Mouse (Mus musculus): ENCODE results near the gene Sv2b. TPM values are rescaled to one million over a fixed set of nuclear protein-coding genes. Genes with fewer than 3 reads are reported as not detected.

Sv2b gene
- polyA plus RNA-seq, 1 experiment, result not detected

GRCm38 (mm10) chr7:75265241-75265640 lies 43.8 kb downstream of the Sv2b start:
- TF ChIP-seq GATA1 (IDR thresholded peaks at IDR 0.05; ENCODE audit: low read length), result no peak

- no peak for TF ChIP-seq GATA1 (IDR thresholded peaks at IDR 0.05; ENCODE audit: low read length)
Observed at GRCm38 (mm10) chr7:75259945-75260344, 49.1 kb downstream of the Sv2b start.

- no peak for TF ChIP-seq GATA1 (IDR thresholded peaks at IDR 0.05; ENCODE audit: low read length)
Observed at GRCm38 (mm10) chr7:75253611-75254250, 55.3 kb downstream of the Sv2b start.

GRCm38 (mm10) chr7:75240754-75241507 lies 68.1 kb downstream of the Sv2b start:
- no peak for TF ChIP-seq GATA1 (IDR thresholded peaks at IDR 0.05; ENCODE audit: low read length)

- TF ChIP-seq GATA1 (IDR thresholded peaks at IDR 0.05; ENCODE audit: low read length), result no peak
Observed at GRCm38 (mm10) chr7:75236386-75236785, 72.7 kb downstream of the Sv2b start.

GRCm38 (mm10) chr7:75224206-75224605 lies 84.9 kb downstream of the Sv2b start:
- no peak for TF ChIP-seq GATA1 (IDR thresholded peaks at IDR 0.05; ENCODE audit: low read length)

GRCm38 (mm10) chr7:75222704-75223431 lies 86.2 kb downstream of the Sv2b start:
- TF ChIP-seq GATA1 (IDR thresholded peaks at IDR 0.05; ENCODE audit: low read length), result no peak

GRCm38 (mm10) chr7:75220786-75221185 lies 88.3 kb downstream of the Sv2b start:
- TF ChIP-seq GATA1 (IDR thresholded peaks at IDR 0.05; ENCODE audit: low read length), result no peak

GRCm38 (mm10) chr7:75220296-75220695 lies 88.8 kb downstream of the Sv2b start:
- TF ChIP-seq GATA1 (IDR thresholded peaks at IDR 0.05; ENCODE audit: low read length), result no peak

- no peak for TF ChIP-seq GATA1 (IDR thresholded peaks at IDR 0.05; ENCODE audit: low read length)
Observed at GRCm38 (mm10) chr7:75216180-75216579, 92.9 kb downstream of the Sv2b start.

- TF ChIP-seq GATA1 (IDR thresholded peaks at IDR 0.05; ENCODE audit: low read length), result no peak
Observed at GRCm38 (mm10) chr7:75209221-75209641, 99.8 kb downstream of the Sv2b start.

- TF ChIP-seq GATA1 (IDR thresholded peaks at IDR 0.05; ENCODE audit: low read length), result no peak
Observed at GRCm38 (mm10) chr7:75207965-75208644, 101.0 kb downstream of the Sv2b start.

GRCm38 (mm10) chr7:75206671-75207070 lies 102.4 kb downstream of the Sv2b start:
- TF ChIP-seq GATA1 (IDR thresholded peaks at IDR 0.05; ENCODE audit: low read length), result no peak

- TF ChIP-seq GATA1 (IDR thresholded peaks at IDR 0.05; ENCODE audit: low read length), result no peak
Observed at GRCm38 (mm10) chr7:75205386-75205785, 103.7 kb downstream of the Sv2b start.

GRCm38 (mm10) chr7:75194158-75194918 lies 114.7 kb downstream of the Sv2b start:
- TF ChIP-seq GATA1 (IDR thresholded peaks at IDR 0.05; ENCODE audit: low read length), result no peak
